Mouse (Mus musculus) layer of hippocampus, postnatal 14 days (tissue): ENCODE measurements around the gene Dnajb12. TPM values are rescaled to one million over a fixed set of nuclear protein-coding genes. Genes with fewer than 3 reads are reported as not detected.
A peak's percentile ranks its signal among the peaks of the same experiment; 100 is the strongest.

Experiments used
- DNase-seq, 2 experiments: peaks; one replicate each; pipeline ENCODE4 v3.0.0; 2021 to 2022; ENCODE audit warnings: low spot score in 2 of 2, mixed read lengths in 1 of 2
- total RNA-seq, 2 experiments: library from RNA; stranded (reverse); gene quantifications; 2 replicates each; pipeline ENCODE4 v1.2.3; 2021

Dnajb12 gene
- total RNA-seq, 2 experiments from 2014 or later: 48.0 to 50.1 TPM

DNA sequence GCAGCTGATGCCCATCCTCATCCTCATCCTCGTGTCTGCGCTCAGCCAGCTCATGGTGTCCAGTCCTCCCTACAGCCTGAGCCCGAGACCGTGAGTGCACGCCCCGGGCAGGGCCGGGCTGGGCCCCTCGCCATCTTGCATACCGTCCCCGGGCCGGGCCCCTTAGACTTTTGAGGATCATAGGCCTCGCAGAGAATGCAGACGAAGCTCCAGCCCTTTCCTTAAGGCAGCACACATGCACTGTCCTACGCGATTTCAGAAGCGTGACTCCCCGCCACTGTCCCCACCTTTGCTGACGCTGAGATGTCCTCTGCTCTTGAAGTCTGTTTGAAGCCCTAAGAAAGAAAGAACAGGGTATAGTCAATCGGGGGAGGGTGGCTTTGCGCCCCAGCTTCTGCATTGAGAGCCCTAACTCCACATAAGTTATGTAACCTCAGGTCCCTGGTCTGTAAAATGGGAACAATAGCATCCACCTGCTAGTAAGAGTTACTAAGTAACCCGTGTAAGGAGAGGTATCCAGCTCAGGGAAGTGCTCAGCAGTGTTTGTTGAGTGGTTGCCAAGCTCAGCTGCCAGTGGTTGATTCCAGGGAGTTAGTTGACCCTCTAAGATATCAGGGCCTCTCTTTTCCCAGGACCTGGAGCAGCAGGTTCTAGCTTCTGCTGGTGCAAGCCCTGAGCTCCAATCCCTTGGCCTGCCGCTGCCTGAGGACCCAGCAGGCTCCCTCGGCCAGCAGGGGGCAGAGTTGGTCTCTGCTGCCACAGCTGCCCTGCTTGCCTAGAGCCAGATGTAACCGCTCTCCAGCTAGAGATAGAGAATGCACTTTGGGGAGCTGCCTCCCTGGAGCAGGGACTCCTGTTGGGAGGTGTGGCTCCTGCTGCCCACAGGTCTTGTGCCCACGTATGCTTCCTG lies 15.2 kb downstream of the Dnajb12 start:
- peak; percentile 70 to 71 for DNase-seq

DNA sequence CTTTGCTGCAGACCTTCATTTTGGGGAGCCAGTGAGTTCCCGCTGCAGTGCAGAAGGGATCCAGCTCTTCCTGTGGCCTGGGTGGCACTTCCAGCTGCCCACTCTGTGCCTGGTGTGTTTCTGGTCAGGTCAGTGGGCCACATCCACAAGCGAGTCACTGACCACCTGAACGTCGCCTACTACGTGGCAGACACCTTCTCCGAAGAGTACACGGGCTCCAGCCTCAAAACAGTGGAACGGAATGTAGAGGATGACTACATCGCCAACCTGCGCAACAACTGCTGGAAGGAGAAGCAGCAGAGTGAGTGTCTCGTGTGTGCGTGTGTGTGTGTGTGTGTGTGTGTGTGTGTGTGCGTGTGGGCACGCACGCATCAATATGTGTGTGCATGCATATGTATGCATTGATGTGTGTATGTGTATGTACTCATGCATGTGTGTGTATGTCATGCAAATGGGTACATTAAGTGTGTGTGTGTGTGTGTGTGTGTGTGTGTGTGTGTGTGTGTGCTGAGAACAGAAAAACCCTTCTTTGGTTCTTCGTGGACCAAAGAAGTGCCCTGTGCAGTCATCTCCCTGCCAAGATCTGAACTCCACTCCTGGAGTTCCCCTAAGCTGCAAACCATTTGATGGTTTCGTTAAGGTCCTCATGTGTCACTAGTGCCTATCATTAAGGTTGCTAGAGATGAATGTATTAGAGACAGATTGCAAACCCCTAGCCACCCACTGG lies 16.3 kb downstream of the Dnajb12 start:
- no peak for DNase-seq

DNA sequence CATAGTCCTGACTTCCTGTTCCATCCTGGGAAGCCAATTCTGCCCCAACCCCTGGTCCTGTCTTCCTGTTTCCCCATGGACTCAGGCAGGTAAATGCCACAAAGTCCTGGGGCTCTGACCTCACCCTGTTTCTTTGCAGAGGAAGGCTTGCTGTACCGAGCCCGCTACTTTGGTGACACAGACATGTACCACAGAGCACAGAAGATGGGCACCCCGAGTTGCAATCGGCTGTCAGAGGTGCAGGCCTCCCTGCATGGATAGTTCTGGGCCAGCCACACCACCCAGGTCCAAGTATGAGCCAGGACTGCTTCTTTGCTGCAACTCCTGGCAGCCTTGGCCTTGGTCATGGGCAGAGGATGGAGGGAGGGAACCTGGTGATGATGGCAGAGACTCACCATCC lies 16.9 kb downstream of the Dnajb12 start:
- DNase-seq: no peak

DNA sequence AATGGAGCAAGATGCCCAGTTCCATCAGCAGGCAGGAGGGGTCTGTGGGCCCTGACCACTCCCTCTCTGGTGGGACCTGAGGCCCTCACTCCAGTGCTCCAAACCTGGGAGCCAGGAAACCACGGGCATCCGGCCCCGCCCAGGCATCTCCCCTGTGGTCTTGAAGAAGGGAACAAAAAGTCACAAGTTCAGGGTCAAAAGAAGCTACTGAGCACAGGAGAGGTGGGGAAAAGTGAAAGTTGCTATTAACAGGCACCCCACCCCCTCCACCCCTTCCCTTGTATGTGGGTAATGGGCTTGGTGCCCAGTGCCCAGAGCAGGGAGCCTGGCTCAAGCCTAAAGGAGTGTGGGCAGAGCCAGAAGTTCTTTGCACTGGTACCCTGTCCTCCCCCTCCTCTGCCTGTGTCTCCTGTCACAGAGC lies 17.6 kb downstream of the Dnajb12 start:
- DNase-seq: no peak

DNA sequence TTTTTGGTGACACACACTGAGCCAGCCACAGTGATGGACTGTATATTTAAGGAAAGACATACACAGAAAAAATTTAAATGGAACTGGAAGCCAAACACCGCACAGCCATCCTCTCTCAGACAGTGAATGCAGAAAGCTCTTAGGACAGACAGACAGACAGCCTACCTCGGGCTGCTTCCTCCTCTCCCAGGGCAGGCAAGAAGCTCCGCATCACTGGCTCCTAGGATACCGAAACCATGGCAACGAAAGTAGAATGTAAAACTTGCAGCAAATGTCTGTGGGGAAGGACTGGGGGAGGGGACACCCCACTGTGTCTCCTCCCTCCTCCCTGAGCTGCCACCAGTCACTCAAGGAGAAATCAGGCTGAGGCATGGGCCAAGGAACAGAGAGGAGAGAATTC lies 18.2 kb downstream of the Dnajb12 start:
- DNase-seq: peak in 1 of 2 experiments; percentile 84

DNA sequence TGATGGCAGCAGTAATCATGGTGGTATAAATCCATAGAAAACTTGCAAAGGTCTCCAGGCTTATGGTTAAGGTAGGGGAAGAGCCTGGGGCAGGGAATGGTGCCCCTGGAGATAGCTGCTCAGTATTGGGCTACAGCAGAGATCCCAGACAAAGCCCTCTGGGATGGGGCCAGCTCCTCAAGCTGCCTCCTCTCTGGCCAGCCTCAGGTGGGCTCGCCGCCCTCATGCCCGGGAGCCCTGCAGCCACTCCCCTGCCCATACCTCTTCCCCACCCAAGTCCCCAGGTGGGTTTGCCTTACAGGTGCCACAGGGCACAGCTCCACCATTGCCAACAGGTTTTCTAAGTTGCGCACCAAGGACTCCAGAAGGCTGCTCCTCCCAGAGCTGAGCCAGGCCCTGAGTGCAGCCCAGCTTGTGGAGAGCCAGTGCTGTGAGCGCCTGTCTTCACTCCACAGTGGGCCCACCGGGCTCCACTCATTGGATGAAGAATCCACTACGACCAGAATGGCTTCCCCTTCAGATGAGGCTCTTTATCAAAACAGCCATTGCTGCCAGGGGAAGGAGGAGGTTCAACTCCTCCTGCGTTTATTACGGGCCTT lies 18.9 kb downstream of the Dnajb12 start:
- no peak for DNase-seq

DNA sequence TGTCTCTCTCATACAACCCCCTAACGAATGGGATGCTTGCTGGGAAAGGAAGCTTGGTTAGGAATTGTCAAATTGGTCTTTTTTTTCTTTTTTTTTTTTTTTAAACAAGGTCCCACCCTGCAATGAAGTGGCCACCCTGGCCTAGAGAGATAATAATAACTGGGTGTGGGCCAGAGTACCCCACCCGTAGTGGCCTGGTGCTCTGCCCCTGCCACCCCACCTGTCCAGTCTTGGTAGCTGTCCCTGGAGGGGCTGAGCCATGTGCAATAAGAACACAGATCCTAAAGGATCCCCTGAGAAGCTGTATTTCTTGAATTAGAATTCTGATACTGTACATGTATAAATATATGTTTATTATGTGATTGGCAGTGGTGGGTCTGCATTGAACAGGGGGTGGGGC lies 19.6 kb downstream of the Dnajb12 start:
- no peak for DNase-seq

DNA sequence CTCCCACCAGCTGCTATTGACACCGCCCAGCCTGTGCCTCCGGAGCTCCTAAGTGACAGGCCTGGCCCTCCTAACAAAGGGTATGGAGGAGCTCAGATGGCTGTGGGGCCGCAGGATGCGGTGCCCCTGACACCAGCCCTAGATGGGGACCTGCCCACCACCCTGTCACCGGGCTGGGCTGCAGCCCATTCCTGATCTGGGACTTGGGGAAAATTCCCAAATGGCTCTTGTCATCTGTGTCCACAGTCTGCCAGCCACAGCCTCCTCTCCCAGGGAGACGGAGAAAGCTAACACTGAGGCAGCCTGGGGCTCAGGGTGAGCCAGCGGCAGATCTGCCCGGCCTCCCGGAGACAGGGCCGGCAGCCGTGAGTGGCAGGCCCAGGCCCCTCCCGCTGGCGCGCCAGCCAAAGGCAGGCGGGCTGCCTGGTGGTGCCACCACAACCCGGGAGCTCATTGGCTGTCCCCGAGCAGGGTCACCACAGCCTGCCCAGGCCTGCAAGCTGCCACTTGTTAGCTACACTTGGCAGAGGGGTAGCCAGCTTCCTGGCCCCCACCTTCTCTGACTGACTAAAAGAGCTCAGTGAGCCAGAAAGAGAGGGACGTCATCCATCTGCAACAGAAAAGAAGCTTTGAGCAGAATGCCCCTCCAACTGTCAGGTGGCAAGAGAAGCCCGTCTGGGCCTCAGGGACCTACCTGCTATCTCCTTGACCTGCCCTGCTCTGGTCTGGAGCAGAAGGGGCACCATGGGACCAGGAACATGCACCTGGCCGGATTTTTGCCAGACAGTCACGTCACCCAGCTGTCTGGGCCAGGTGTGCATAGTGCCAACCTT lies 20.2 kb downstream of the Dnajb12 start:
- peak; percentile 92 to 96 for DNase-seq

DNA sequence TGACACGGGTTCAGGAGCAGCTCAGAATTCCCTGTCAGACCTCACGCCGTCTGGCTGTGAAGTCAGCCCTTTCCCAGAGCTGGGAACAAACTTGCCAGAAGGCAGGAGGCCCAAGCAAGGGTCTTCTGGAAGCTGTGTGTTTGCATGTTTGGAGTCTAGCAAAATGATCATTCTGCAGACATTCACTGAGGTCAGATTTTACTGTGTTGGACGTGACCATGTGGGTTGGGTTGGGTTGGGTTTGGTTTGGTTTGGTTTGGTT lies 20.7 kb downstream of the Dnajb12 start:
- DNase-seq: no peak

DNA sequence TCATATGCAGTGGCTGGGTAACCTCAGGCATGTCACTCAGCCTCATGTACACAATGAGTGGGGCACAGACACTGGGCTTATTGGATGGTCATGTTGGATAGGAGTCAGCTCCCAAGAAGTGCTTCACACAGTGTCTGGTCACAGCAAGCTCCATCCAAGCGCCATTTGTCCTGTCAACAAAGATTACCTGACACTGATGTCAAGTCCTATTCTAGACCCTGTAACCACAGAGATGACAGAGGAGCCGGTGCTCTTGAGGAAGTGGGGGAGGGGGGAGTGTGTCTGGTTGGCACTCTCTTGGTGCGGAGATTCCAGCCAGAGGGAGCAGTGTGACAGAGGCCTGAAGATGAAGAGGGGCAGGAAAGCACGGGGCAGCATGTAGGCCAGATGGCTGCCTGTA lies 21.6 kb downstream of the Dnajb12 start:
- DNase-seq: no peak

DNA sequence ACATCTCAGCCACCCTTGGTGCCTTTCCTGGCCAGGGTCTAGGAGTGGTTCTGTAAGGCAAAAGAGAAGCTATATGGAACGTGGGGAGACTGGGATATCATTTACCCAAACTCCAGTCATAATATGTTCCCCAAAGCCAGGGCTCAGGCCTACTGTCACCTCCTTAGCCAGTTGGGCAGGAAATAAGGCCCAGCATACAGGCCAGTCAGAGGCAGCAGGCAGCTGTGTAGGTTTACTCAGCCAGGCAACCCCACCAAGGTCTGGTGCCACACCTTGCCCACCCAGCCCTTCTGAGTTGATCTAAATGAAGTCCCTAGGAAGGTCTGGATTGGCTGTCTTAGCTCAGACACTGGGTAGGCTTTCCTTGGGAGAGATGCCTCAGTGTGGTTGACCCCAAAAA lies 22.1 kb downstream of the Dnajb12 start:
- DNase-seq: no peak

DNA sequence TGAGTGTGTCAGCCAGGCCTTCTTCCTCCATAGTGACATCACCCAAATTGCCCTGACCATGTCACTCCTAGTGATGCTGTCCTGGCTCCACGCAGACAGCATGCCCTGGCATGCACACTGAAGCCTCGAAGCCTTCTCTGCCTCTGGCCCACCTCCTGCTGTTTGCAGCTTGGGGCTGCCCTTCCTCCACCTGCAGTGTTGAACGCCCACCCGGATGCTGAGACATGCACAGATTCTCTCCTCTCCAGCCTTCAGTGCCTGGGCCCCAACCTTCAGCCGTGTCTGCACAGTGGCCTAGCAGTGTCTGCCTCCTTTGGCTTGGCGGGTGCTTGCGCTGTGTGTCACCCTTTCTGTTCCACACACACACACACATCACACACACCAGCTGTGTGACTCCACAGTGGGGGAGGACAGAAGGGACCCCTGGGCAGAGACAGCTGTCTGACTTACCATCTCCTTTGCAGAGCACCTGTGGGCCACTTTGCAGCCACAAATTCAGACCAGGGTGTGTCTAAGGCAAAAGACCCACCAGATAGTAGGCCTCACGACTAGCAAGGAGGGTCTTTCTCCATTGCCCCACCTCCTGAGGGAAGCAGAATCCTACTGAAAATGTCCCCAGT lies 22.7 kb downstream of the Dnajb12 start:
- no peak for DNase-seq

DNA sequence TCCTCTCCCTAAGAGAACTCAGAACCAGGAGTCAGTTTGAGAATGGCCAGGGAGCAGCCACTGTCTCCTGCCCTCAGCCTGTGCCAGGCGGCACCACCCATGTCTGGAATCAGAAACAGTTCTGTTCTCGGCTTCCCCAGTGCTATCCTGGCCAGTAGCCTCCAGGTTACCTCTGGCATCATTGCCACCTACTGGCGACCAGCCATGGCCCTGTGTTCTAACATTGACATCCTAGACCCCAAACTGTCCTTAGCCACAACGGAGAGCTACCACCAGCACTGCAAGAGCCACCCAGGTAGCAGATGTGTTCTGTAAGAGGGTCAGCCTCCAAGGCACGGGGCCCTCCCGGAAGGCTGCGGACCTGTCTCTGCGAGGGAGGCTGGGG lies 23.2 kb downstream of the Dnajb12 start:
- DNase-seq: no peak

DNA sequence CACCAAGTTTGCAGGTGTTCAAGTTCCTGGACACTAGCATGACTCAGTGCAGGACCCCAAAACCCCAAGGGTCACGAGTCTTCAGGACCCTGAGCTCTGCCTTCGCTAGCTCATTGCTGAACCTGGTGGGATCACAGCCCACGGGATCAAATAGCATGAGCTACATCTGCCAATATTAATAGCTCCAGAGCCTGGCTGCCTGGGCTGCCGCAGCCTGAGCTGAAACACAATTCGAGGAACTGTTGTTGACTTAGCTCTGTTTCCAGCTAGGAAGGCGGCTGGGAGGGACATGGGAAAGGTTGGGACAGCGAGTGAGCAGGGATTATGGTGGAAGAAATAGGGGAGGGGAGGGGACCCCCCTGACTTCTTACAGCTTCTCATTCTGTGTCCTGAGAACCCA lies 23.8 kb downstream of the Dnajb12 start:
- DNase-seq: no peak

DNA sequence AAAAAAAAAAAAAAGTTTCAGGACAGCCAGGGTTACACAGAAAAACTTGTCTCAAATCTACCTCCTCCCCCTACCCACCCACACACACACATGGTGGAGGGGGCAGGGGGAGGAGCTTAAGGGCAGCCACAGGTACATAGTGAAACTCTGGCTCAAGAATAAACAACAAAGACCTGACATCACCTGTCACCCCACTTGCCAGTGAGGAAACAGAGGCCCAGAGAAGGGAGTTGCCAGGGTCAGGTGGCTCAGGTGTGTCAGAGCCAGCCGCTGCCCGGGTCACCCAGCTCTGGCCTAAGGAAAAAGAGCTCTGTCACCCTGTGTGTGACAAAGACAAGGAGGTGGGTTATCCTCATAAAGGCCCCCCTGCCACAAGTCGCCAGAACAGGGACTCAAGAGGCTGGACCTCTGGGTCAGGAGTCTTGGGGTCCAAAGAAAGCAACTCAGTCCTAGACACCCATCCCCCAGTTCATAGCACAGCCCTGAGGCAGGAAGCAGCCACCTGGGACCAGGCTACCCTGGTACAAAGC lies 27.8 kb downstream of the Dnajb12 start:
- no peak for DNase-seq

DNA sequence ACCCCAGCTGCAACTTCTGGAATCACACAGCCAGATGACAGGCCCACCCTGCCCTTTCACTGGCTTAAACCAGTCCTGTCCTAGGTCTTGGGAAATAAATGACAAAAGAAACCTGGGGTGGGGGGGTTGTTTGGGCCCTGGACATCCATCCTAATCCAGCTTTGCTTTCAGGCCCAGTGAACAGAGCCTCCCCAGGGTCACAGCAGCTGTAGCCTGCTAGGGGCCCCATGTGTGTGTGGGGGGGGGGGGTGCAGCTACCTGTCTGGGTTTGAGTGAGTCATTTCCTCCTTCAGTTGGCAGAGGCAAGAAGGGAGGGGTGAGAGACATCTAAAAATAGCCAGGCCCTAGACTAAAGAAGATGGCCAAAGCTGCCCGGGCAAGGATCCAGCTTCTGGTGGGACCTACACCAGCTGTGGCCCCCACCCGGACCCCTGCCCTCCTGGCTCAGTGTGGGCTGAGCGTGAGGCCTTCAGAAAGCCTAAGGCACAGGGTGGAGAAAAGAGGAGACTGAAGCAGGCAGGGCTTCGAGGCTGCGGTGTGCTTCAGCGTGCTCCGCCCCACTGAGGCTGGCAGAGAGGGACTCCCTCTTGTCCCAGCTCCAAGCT lies 28.4 kb downstream of the Dnajb12 start:
- DNase-seq: no peak

DNA sequence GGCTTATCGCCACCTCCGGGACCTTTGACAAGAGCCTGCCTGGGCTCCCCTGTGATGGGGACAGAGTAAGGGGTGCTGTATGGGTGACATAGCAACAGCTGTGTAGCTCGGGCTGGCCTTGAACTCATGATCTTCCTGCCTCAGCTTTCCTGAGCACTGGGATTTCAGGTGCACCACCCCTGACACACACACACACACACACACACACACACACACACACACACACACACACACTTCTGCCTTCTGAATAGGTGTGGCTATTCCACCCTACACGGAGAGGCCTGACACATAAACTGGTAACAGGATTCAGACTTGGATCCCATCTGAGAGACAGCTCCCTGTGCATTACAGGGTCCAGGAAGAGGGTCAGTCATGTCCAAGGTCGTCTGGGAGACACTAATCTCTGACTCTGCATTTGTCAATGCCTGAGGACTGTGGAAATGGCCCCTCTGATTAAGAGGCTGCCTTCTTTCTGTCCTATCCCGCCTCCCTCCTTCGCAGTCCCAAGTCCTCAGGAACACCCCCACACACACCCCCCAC lies 29.5 kb downstream of the Dnajb12 start:
- DNase-seq: no peak

DNA sequence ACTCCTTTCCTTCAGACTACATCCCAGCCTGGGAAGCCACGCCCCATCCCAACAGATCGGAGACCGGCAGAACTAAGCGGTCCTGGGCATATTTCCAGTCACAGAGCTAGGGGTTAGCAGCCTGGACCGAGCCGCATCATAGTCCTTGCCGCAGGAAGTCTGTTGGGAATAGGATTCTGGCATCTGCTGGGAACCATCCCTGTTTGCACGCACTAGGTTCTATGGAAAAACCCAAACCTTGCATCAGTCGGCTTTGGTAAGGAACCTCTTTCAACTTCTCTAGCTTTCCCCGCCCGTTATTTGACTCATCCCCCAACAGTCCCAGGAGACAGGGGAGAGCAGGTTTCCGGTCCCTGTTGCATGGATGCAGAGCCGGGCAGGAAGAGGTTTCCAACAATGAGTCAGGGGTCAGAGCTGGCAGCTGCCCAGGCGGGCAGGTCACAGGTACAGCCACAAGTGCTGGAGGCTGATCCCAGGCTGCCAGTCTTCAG lies 30.0 kb downstream of the Dnajb12 start:
- no peak for DNase-seq

DNA sequence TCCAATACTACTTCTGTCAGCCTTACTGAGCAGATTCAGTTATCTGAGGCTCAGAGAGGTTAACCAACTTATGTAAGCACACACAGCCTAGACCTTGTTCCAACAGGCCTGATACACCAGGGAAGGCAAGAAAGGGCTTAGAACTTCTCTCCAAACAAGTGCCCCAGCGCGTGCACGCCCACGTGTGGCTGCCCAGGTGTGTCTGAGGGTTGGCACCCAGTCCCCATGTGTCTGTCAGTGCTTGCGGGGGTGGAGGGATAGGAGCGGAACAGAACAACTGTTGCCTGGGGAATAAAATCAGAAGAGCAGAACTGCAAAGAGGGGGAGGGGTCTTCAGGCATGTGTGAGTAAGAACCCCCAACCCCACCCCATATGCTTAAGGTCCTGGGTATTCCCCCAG lies 31.7 kb downstream of the Dnajb12 start:
- DNase-seq: no peak
